Mouse (Mus musculus): ENCODE data around the gene Mfsd10.

The Mfsd10 gene

DNA sequence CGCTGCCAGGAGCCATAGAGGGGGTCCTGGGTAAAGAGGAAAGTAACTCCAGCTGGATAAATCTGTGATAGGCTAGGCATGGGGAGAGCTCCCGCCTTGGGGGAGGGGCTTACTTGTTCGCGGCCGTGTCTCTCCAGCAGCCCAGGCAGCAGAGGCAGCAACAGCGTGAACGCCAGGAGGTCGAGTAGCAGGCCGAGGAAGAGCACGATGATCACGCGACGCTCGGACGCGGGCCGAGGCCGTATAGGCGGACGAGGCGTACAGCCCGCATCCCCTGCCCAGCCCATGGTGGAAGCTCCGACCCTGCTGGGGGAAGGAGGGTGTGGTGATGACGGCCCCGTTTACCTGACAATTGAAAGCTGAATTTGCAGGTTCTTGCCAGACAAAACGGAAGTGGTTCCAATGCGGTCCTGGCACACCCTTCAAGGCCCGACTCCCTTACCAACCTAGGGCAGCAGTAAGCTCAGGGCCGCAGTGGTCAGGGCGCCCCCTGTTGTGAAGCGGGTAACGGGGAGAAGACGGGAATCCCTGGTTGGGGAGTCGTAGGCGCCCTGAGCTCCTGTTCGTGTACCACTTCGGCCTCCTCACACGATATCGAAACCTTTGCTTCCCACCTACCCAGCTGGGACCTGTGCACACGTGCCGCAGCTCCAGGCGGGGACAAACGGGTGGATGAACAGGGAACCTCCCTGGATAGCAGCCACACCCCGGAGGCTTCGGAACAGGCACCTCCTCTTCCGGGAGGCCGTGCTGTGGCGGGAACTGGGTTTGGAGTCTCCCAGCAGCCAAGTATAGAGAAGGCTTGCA lies at the start of gene Mfsd10:
TSS of gene Mfsd10 (minus strand) at position 732 of the 807 bp plus-strand sequence.
- peak; percentile 75 to 80 for DNase-seq (ENCODE audit: low spot score in 2 of 2)

DNA sequence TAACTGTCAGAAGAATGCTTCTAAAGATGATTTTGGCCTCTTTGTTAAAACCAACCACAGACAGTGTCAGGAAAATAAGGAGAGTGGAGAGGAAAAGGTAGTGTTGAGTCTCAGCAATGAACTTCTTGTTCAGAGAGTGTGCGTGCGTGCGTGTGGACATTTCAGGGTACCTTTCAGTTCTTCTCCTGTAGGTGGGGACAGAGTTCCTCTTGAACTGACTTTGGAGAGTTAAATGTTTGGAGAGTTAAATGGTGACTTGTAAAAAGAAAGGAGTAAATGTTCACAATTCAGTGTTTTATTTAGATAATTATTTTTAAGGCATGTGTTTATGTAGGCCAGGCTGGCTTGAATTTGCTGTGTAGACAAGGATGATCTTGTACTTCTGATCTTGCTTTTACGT lies 33.3 kb upstream of the Mfsd10 start:
- no peak for DNase-seq (ENCODE audit: low spot score in 2 of 2)

DNA sequence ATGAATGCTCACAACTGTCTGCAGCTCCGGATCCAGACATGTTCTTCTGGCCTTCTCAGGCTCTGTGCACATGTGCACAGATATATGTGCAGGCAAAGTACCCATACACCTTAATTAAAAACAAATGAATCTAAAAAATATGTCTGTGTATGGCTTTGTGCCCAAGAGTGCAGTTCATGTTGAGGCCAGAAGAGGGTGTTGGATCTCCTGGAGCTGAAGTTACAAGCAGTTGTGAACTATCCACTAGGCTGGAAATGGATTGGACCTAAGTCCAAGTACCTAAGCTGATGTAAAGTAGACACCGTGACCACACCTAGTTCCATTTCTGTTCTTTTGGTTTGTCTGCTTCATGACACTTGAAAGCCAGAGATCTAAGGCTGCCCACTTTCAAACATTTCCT lies 32.5 kb upstream of the Mfsd10 start:
- no peak for DNase-seq (ENCODE audit: low spot score in 2 of 2)

DNA sequence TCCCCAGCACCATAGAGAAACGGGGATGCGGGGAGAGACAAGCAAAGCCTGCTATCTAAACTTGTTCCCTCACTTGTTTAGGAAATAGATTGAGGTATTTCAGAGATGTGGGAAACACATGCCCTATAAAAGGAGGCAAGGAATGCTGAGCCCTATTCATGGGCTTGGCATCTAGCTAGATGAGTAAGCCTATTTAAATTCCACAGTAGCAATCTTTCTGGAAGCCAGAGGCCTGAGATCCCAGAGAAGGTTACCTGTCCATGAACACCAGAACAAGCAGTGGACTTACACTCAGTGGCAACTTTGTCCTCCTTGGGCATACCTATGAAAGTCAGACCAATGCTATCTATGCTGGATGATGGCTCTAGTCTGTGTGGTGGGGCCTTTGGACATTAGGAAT lies 26.2 kb upstream of the Mfsd10 start:
- DNase-seq (ENCODE audit: low spot score in 2 of 2), result no peak

DNA sequence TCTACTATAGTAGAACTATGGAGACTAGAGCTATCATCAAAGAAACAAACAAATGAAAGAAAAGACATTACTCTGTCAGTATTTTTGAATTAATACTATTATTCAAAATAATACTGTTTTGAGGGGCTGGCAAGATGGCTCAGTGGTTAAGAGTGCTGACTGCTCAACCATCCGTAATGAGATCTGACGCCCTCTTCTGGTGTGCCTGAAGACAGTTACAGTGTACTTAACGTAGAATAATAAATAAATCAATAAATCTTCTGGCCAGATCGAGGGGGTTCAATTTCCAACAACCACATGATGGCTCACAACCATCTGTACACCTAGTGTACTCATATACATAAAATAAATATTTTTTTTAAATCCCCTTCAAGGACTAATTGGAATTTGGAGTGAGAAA lies 24.9 kb upstream of the Mfsd10 start:
- DNase-seq (ENCODE audit: low spot score in 2 of 2), result no peak

DNA sequence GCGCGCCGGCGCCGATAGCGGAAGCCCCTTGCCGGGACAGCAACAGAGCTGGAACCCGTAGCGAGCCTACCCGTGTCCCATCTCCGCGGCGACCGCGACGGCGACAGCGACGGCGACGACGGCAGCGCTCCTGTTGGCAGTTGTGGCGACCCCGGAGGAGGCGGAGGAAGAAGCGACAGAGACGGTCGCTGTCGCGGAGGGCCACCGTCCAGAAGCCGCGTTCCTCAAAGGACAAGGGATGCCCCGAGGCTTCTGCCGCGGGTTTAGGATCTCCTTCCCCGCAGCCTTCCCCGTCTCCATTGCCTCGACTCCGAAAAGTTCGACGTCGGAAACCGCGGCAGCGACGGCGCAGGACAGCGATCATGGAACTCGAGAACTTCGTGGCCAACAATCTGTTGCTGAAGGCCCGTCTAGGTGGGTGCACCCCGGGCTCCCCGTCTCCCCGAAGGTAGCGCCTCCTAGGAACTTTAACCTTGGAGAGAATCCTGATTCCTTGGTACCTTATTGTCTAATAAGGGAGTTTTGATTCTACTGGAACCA lies 23.6 kb upstream of the Mfsd10 start:
- peak in 1 of 2 experiments; percentile 25 for DNase-seq (ENCODE audit: low spot score in 2 of 2)

DNA sequence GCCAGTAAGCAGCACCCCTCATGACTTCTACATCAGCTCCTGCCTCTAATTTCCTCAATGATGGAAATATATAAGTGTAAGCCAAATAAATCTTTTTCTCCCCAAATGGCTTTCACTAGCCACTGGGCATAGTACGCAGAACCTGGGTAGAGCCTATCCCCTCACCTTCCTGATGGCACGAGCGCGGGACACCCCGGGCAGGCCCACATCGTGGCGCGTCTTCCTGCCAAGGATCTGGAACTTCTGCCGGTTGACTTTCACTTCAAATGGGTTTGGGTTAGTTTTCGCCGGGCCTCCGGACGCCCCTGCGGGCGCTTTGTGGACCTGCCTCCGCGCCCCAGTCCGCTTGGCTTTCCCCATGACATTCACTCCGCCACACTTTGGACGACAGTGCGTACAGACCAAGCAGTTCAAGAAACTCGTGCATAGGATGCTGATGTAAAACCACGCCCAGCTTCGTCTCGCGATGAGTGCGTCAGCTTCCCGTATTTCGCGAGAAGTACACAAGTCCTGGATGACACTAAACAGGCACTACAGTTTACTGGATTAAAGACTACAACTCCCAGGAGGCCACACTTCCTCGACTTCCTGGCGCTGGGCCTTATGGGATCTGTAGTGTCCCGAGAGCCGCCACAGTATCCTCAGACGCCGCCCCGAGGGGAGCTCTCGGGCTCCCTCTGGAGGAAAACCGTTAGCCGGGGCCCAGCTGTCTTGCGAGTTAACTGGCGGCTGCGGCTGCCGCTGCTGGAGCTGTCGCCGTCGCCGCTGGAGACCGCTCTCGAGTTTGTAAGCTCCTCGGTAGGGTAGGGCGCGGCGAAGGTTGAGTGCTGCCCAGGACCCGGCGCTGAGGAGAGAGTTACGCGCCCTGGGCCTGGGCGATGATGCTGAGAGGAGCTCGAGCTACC lies 22.9 kb upstream of the Mfsd10 start, which contains the start of the genes Nop14 and Grk4:
TSS of gene Nop14 (minus strand) at position 463 of the 905 bp plus-strand sequence.
TSS of gene Grk4 (plus strand) at position 694 of the 905 bp plus-strand sequence.
- peak; percentile 98 to 100 for DNase-seq (ENCODE audit: low spot score in 2 of 2)

DNA sequence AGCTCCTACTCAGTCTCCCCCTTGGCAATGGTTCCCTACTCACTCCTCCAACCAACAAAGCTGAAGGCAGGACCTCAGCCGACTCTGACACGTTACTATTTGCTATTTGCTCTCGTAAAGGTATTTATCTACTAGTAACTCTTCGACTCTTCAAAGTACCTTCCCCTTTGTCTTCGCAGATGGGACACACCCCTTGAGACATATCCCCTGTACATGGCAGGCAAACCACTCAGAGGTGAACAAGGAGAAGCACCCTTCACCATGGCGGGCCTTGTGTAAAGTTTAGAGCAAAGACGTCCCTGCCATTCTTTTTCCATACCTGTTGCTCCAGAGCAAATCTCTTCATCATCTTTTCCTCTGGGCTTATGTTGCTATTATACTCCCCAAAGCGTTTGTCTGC lies 20.5 kb upstream of the Mfsd10 start:
- DNase-seq (ENCODE audit: low spot score in 2 of 2), result no peak

DNA sequence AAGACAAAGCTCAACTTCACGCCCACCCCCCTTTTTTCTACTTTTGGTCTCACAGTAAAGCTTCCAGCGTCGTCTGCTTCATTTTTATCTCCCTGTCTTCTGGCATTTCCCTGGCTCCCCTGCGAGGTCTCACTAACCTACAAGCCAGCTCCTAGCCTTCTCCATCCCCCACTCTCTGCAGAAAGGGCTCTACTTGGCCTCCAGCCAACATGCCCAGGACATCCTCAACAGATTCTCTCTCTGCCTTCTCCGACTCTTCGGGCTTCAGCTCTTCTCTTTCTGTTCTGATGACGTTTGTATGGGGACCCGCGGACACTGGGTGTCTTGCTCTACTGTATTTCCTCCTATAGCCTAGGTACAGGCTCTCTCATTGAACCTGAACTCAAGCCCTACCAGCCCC lies 17.9 kb upstream of the Mfsd10 start:
- no peak for DNase-seq (ENCODE audit: low spot score in 2 of 2)

DNA sequence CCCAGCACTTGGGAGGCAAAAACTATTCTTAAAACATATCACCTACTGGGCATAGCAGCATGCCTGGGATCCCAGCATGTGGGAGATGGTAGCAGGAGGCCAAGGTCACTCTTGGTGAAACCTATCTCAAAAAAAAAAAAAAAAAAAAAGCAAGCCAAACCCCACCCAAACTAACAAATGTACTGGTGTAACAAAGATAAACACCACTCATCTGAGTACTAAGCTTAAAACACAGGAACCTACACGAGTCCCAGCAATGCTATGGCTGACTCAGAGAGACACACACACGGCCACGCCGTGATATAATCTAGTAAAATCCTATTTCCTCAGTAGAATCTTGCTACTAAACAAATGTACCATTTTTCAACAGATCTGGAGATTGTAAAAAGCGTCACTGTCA lies 15.9 kb upstream of the Mfsd10 start:
- no peak for DNase-seq (ENCODE audit: low spot score in 2 of 2)

DNA sequence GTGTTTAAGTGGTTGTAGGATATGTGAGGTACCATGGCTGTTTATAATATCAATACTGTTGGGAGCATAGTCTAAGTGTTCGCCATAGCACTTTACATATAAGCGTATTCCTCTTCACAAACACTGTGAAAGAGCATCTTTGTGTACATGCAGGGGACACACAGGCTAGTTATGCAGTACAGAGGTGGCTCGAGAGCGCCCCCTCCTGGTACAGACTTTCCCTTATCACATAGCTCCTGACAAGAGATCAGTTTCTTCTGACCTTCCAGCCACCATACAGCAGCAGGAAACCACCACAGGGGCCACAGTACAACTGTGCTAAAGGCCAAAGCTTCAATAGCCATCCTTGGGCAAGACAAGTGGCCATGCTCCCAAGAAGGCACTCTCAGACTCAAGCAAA lies 10.6 kb upstream of the Mfsd10 start:
- DNase-seq (ENCODE audit: low spot score in 2 of 2), result peak; percentile 58 to 61

DNA sequence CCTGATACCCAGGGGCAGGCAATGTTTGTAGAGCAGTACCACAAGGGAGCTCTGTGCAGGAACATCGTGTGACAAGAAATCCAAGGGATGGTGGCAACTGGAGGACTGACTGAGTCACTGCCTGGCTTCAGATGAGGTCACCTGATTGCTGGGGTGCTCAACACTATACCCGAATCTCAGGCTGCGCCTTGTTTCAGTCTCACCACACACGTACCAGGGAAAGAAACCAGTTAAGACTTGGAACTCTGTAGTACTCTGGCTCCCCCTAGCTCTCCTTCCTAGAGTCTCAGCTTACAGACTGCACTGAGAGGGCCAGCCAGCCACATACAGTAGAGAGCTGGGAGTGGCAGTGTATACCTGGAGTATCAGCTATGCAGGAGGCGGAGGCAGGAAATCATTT lies 5.9 kb upstream of the Mfsd10 start:
- peak; percentile 59 to 71 for DNase-seq (ENCODE audit: low spot score in 2 of 2)

DNA sequence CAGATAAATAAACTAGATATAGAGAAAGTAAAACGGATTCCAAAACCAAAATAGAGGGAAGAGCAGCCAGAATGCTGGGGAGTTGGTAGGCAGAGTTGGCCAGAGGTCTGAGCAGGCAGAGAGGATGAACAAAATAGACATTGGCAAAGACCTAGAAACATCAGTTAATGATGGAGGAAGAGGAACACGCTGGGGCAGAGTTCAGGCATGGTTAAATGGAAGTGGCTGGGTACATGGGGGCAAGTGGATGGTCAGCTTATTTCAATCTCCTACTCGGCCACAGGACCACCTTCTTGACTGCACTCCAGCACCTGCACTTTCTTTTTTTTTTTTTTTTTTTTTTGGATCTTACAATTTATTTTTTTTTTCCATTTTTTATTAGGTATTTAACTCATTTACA lies 5.0 kb upstream of the Mfsd10 start:
- DNase-seq (ENCODE audit: low spot score in 2 of 2), result no peak

DNA sequence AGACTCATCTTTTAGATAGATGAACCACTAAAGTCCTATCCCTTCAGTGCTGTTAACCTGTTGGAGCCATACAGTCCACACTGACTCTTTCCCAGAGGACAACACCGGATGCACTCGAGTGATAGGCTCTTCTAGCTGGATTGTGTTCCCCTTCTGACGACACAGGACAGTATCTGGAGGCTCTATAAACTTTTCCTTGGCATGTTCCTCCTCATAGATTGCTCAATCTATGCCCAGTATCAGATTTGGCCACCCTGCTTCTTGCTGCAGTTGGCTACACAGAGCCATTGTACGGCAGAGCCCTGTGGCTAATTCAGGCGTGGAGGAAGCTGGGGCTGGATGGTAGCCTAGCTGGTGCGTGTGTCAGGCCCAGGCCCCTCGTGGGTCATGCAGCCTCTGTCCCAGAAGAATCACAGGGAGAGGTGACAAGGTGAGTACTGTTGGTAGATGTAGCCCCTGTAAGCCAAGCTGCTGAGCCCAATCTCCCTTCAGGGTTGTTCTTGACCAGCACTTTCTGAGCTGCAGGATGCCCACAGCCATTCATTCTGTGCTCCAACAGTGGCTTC lies 662 bp upstream of the Mfsd10 start:
- DNase-seq (ENCODE audit: low spot score in 2 of 2), result no peak

DNA sequence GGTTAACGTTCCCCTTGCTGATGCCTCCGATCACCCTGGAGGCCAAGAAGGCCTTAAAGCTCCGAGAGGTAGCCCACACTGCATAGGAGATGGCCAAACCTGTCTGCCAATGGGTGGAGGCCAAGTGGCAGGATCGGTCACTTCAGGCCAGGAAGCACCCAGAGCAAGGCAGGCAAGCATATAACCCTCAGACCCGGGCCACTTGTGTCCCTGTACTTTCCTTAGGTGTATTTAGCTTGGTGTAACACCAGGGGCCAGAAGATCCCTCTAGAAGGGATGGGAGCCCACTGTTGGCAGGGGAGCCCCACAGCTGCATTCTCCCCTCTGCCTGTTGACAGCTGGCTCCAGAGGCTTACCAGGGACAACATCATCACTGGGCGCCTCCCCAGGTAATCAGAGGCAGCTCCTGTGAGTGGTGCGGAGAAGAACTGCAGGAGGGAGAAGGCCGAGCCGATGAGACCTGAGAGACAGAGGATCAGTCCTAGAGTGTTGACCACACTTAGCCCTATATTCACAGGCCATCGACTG lies 1.3 kb downstream of the Mfsd10 start:
- DNase-seq (ENCODE audit: low spot score in 2 of 2), result no peak

DNA sequence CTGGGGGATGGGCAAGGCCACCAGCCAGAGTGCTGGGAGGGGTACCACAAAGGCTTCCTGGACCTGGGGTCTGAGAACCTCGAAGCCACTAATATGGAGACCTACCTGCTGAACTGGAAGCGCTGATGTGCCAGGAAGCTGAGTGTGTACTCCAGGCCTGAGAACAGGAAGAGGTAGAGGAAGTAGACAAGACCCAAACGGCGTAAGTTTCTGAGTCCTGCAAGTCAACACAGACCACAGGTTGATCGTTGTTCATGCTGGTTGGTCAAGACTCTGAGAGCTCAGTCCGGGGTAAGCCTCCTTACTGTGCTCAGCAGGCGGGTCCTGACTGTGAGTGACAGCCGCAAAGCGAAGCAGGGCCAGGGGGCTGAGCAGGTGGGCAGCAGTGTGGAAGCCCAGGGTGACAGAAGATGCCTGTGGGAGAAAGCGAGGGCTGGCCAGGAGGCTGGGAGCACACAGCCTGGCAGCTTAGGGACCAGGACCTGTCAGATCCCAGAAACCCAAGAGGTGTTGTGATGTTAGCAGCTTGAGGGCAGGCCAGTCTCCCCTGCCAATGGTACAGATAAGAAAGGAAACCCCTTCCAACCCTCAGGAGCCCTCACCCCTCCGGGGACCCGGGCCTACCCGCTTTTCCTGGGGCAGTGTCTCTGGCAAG lies 2.1 kb downstream of the Mfsd10 start:
- DNase-seq (ENCODE audit: low spot score in 2 of 2), result no peak

DNA sequence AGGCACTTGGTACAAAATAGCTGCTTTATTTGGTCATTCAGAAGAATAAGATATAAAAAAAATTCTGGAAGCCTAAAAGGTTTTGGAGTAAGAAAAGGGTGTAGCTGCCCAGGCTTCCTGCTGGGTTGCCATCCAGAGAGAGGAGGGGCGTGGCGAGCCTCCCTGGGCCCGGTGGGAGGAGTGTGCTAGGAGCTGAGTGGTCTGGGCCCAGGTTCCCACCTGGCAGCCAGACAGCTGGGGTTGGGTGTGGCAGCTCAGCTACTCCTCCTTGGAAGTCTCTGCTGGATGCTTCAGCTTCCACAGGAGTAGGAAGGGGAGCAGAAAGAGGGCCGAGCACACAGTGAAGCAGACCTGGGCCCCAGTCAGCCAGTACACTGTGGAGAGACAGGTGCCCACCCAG lies 3.4 kb downstream of the Mfsd10 start:
- DNase-seq (ENCODE audit: low spot score in 2 of 2), result no peak

DNA sequence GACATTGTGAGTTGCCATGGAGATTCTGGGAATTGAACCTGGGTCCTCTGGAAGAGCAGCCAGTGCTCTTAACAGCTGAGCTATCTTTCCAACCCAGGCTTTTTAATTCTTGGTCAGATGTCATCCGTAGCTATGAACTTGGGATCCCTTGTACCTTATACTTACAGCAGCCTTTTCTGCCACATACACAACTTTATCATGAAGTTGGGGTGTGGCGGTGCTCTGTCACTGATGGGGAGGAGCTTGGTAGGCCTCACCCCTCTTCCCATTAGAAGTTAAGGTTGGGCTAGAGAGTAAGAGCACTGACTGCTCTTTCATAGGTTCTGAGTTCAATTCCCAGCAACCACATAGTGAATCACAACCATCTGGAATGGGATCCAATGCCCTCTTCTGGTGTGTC lies 4.0 kb downstream of the Mfsd10 start:
- no peak for DNase-seq (ENCODE audit: low spot score in 2 of 2)

DNA sequence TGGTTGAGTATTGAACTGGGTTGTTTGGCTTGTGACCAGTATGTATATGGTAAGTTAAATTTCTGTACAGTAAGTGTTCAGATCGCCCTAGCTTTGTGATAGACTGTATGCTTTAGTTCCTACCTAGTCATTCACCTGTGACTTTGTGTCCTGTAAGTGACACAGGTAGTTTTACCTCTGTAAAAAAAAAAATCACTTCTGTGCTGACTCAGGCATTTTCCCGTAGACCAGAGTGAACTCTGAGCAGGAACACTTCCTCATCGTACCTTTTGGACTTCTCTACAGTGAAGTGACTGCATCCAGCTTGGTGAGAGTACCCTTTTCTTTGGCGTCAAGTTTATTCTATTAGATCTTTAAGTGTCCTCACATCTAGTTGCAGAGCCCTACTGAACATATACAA lies 27.0 kb downstream of the Mfsd10 start:
- DNase-seq (ENCODE audit: low spot score in 2 of 2), result no peak

DNA sequence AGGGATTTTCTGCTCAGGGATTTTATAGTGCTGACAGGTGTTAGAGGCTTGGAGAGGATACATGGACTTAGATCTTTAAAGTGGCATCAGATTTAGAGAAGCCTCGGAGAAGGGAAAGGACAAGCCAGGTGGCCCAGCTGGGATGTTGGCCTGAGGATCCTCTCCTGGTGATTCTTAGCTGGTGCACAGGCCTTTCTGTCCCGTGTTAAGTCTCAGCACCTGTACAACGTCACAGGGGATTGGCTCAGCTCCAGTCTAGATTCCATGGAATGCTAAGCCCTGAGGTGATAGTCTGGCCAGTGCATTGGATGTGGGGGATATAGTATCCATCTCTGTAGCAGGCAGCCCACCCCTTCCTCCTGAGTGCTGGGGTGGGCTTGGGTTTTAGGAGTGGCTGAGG lies 28.8 kb downstream of the Mfsd10 start:
- DNase-seq (ENCODE audit: low spot score in 2 of 2), result no peak

DNA sequence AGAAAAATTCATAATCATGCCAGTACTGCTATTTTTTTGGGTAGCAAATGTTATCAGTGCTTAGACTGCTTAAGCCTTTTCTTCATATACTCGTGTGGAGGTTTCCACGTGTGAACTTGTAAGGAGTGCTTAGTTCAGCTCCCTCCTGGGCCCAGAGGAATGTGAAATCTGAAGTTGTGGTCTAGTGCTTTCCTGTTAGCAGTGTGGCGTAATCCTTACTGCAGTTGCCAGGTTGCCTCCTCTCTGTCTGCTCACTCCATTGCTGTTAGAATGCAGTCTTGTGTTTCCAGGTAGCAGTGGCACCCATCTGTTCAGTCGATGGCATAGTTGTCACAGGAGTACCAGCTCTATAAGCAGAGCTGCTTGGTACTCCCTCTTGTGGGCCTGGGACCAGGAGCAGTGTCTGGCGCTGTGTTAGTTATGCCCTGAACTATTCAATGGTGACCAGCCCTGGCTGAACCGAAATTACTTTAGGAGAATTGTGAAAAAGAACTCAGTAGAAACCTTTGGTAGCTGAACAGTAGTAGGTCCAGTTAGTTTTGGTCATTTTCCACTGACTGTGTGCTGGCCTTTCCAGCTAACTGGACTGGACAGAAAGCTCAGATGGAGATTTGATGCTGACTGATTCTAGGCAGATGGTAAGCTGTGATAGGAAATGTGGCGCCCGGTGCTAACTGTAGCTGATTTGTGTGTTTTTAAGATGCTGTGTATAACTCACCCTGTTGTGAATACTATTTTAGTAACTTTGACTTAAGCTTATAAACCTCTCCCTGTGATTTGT lies 29.7 kb downstream of the Mfsd10 start:
- no peak for DNase-seq (ENCODE audit: low spot score in 2 of 2)
